Mouse (Mus musculus) ES-Bruce4 (cell line): ENCODE data around the gene Cmc2. TPM values are rescaled to one million over a fixed set of nuclear protein-coding genes. Genes with fewer than 3 reads are reported as not detected.

Experiments
- H3K27ac ChIP-seq: 2 replicates; pipeline ENCODE4 v1.5.1; 2012; ENCODE audit warnings: low read length, inconsistent platforms; ENCODE audit not compliant: insufficient read depth
- H3K27me3 ChIP-seq: 2 replicates; pipeline ENCODE4 v1.6.1; 2012; ENCODE audit warnings: mild to moderate bottlenecking, low read length, inconsistent platforms; ENCODE audit not compliant: control insufficient read depth, poor library complexity, insufficient read depth, severe bottlenecking
- H3K36me3 ChIP-seq: 2 replicates; pipeline ENCODE4 v1.6.1; 2012; ENCODE audit warnings: inconsistent platforms, mild to moderate bottlenecking, low read length, moderate library complexity; ENCODE audit not compliant: control insufficient read depth, poor library complexity, insufficient read depth, severe bottlenecking
- H3K4me1 ChIP-seq: one replicate; pipeline ENCODE4 v1.8.1; 2011; ENCODE audit warnings: low read length; ENCODE audit not compliant: control insufficient read depth, insufficient read depth
- H3K4me3 ChIP-seq: 2 replicates; pipeline ENCODE4 v1.5.1; 2011; ENCODE audit warnings: low read depth, mild to moderate bottlenecking, low read length
- H3K9ac ChIP-seq: 2 replicates; pipeline ENCODE4 v1.6.1; 2012; ENCODE audit warnings: low read depth, mild to moderate bottlenecking, inconsistent platforms; ENCODE audit not compliant: poor library complexity, severe bottlenecking
- H3K9me3 ChIP-seq: replicated peaks from 2 replicates; pipeline ENCODE4 v1.6.1; 2012; ENCODE audit warnings: mild to moderate bottlenecking, low read length, inconsistent platforms; ENCODE audit not compliant: control insufficient read depth, poor library complexity, insufficient read depth, severe bottlenecking
- CTCF ChIP-seq: IDR thresholded peaks from one replicate; pipeline ENCODE4 v1.8.1; 2011; ENCODE audit warnings: low read depth, low read length
- EP300 ChIP-seq: IDR thresholded peaks from 2 replicates; pipeline ENCODE4 v1.6.1; 2011; ENCODE audit warnings: low read depth, low read length; ENCODE audit not compliant: insufficient read depth
- POLR2A ChIP-seq: IDR thresholded peaks from one replicate; pipeline ENCODE4 v1.8.1; 2011; ENCODE audit warnings: low read length; ENCODE audit not compliant: insufficient read depth
- polyA plus RNA-seq: library from polyadenylated mRNA; stranded (reverse); fragments of >200 nt; gene quantifications from 2 replicates; pipeline ENCODE4 v1.2.4, GENCODE M21; 2011; ENCODE audit warnings: low read depth; ENCODE audit not compliant: missing spikeins, insufficient read depth, insufficient read length

Cmc2 gene
- polyA plus RNA-seq, 1 experiment: 23.0 TPM

DNA sequence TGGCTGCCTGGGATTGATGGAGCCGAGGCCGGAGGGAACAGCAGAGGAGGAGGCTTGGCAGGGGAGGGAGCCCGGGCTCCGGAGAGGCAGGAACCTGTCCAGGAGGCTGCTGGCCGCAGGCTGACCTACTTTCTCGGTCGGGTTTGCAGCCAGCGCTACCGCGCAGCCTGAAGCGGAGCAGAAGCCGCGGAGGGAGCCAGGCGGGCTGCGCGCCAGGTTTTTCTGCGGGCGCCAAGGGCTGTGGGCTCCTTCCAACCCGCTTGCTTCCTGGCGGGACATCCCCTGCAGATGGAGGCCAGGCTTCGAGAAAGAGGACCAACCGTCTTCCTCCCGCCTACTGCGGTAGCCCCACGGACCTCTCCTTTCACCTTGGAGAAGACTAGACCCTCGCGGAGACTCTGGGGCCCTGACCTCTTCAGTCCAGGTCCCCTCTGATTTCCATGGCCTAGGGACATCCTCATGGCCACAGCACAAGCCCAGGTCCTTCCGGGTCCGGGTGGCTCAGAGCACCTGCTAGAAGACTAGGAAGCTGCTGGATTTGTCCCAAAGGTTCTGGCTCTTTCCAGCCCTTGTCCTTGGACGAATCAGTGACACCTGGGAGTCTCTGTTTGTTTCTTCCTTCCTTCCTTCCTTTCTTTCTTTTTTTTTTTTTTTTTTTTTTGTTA lies 57.8 kb downstream of the Cmc2 start:
- H3K4me1 ChIP-seq: no peaks in the 10 kb centered on the region
- H3K9me3 ChIP-seq: peaks cover 3% of the 10 kb centered on the region; the same call in 1 of the 2 replicates
- H3K27me3 ChIP-seq: peaks cover 6% of the 10 kb centered on the region
- H3K36me3 ChIP-seq: no peaks in the 10 kb centered on the region
- no peak for TF ChIP-seq CTCF
- TF ChIP-seq EP300: no peak
- no peak for TF ChIP-seq POLR2A
- H3K4me3 ChIP-seq: peak overlapping the region; percentile 35
- H3K27ac ChIP-seq: no peak overlapping the region
- H3K9ac ChIP-seq: peak overlapping the region; percentile 29

DNA sequence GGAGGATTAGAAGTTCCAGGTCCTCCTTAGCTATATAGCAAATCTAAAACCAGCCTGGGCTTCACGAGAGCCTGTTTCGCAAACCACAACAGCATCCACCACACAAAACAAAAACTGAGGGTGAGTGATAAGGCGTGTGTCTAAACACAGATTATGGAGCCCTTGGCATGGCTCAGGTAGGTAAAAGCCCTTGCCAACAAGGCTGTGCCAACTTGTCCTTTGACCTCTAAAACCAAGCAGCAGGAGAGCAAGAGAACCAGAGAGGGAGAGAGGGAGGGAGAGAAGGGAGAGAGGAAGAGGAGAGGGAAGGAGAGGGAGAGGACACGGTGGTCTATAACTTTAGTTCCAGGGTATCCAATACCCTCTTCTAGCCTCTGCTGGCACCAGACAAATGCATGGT lies 59.1 kb downstream of the Cmc2 start:
- peaks cover 6% of the 10 kb centered on the region for H3K27me3 ChIP-seq
- no peaks in the 10 kb centered on the region for H3K36me3 ChIP-seq
- no peak overlapping the region for H3K27ac ChIP-seq
- H3K9me3 ChIP-seq: peaks cover 3% of the 10 kb centered on the region
- no peak overlapping the region for H3K4me3 ChIP-seq
- no peak for TF ChIP-seq CTCF
- TF ChIP-seq EP300: no peak
- TF ChIP-seq POLR2A: no peak
- H3K9ac ChIP-seq: no peak overlapping the region
- H3K4me1 ChIP-seq: no peaks in the 10 kb centered on the region

DNA sequence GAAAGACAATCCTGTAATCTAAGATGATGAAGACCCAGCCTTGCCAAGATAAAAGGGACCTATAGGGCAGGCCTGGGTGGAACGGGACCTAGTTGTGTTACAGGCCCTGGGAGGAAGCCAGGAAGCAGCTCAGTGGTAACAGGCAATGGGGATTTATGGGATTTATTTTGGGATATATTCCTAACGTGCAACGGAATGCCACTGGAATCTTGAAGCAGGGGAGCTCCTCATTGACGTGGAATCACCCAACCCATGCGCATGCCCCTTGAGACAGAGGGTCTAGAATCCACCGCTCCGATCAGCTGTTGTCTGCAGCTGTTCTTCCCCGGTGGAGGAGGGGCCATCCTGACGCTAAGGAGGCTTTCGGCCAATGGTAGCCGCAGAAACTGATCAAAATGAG lies 69.2 kb downstream of the Cmc2 start:
- Histone ChIP-seq H3K36me3 (no peaks in the 10 kb centered on the region), H3K9ac (no peak overlapping the region), H3K4me1 (no peaks in the 10 kb centered on the region), H3K4me3 (no peak overlapping the region), H3K9me3 (no peaks in the 10 kb centered on the region), H3K27me3 (no peaks in the 10 kb centered on the region), H3K27ac (no peak overlapping the region)
- TF ChIP-seq EP300 (no peak), POLR2A (no peak), CTCF (no peak)

DNA sequence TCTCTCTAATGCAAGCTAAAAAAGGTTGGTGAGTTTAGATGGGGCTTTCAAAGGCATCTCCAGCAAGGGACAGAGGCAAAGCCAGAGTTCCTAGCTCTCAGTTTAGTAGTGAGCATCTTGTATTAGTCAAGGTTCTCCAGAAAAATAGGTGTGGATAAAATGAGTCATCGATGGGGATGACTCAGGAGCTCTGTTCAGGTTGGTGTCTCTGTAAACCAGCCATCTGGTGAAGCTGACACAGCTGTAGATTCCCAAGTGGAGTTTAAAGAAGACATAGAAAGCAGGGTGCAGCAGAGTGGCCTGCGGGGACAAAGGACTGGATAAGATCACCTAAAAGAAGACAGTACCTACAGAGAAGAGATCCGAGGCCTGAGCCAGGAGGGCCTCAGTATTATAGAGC lies 73.2 kb downstream of the Cmc2 start:
- H3K36me3 ChIP-seq: no peaks in the 10 kb centered on the region
- H3K27me3 ChIP-seq: no peaks in the 10 kb centered on the region
- TF ChIP-seq POLR2A: no peak
- no peak for TF ChIP-seq CTCF
- no peak for TF ChIP-seq EP300
- no peaks in the 10 kb centered on the region for H3K4me1 ChIP-seq
- H3K9me3 ChIP-seq: no peaks in the 10 kb centered on the region
- no peak overlapping the region for H3K4me3 ChIP-seq
- H3K27ac ChIP-seq: no peak overlapping the region
- H3K9ac ChIP-seq: no peak overlapping the region

GRCm38 (mm10) chr8:116842678-116843077 lies 78.6 kb downstream of the Cmc2 start:
- Histone ChIP-seq H3K9me3 (0 out of 2 replicates have a peak, but pooled peaks cover 2% of the 10 kb centered on the region), H3K27me3 (no peaks in the 10 kb centered on the region; the same call in 1 of the 2 replicates), H3K4me1 (no peaks in the 10 kb centered on the region), H3K36me3 (no peaks in the 10 kb centered on the region), H3K4me3 (no peak overlapping the region), H3K9ac (no peak overlapping the region), H3K27ac (no peak overlapping the region)
- no peak for TF ChIP-seq CTCF
- TF ChIP-seq EP300: no peak

Other genes starting within 250 kb of the Cmc2 start
- 18.7 and 20.5 TPM in 2 replicates for gene Cdyl2, start 188.5 kb downstream of the Cmc2 start, polyA plus RNA-seq
- gene Cenpn, start 275 bp upstream of the Cmc2 start, polyA plus RNA-seq: 48.0 and 49.1 TPM in 2 replicates
- 39.6 and 42.1 TPM in 2 replicates for gene Atmin, start 21.9 kb upstream of the Cmc2 start, polyA plus RNA-seq
- gene 1700030J22Rik, start 57.5 kb upstream of the Cmc2 start, polyA plus RNA-seq: 2.6 and 4.8 TPM in 2 replicates
- 141 and 150 TPM in 2 replicates for gene Gcsh, start 72.1 kb upstream of the Cmc2 start, polyA plus RNA-seq
- 0.56 and 0.84 TPM in 2 replicates for gene Pkd1l2, start 161.0 kb upstream of the Cmc2 start, polyA plus RNA-seq
- not detected in 2 replicates for gene Bco1, start 174.4 kb upstream of the Cmc2 start, polyA plus RNA-seq
- gene Gan, start 236.7 kb upstream of the Cmc2 start, polyA plus RNA-seq: 11.0 and 11.7 TPM in 2 replicates